Mouse (Mus musculus): ENCODE data around the gene Rassf1. TPM values are rescaled to one million over a fixed set of nuclear protein-coding genes. Genes with fewer than 3 reads are reported as not detected.
A peak's percentile ranks its signal among the peaks of the same experiment; 100 is the strongest.

Rassf1 gene
- total RNA-seq, 2 experiments from 2014 or later = 23.6 to 27.7 TPM

DNA sequence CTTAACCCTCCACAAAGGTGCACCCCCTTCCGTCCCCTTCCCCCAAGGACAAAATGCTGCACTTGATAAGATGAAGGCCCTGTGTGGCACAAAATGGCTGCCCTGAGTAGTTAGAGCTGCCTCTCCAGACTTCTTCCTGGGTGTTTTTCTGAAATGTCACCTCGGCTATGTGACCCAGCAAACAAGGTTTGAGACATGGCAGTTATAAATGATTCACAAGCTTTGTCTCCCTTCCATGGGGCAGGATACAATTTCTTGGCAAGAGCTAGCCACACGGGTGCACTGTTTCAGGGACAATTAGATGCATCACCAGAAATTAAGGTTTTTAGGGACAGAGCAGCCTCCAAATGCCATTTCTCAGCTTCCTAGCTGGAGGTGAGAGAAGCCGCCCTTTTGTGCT is 10.9 kb upstream of the Rassf1 start:
- no peak for DNase-seq

DNA sequence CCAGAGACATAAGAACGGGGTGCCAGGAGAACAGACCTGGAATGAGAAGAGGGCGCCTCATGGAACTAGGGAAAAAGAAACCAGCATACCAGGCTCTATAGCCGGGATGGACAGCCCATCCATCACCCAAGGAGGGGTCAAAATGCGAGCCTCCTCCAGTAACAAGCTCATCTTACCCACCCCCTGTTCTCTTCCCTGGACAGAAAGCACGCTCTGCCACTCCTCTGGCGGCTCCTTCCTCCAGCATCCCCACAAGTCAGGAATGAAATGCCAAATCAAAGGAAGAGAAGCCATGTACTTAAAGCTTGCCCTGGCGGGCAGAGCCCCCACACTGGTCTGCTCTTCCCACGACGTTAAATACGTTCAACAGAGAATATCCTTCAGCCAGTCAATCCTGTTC is 10.3 kb upstream of the Rassf1 start:
- no peak for DNase-seq

DNA sequence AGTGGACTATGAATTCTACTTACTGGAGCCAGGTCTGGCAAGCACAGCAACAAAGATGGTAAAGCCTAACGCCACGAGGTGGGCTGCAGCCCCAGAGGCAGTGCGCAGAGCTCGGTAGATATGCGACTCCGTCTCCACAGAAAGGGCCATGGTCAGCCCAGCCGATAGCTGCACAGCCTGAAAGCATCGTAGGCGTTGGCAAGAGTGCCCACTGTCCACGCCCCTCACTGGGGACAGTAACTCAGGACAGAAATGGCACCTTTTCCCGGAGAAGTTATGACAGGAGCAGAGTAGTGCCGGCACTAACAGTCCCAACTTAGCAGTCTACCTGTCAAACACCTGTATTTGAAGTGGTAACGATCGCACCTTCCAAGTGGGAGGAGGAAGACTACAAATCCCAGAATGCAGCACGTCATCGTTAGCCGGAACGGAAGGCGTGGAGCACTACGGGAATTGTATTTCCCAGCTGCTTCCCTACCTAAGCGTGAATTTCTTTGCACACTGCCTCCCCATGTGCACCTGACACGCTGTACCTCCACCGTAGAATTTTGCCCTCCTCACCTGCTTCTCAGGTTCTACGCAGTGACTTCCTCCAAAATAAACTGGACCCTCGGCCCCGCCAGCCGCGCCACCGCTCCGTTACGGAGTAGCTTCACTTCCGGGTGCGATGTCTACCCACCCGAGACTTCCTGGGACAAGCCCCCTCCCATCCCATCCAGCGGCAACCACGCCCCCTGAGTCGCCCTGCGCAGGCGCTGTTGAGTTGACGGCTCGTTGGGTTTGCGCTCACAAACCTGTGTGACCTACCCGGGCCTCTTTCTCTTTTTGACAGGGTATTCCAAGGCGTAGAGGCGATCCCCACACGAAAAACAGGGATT is 9.6 kb upstream of the Rassf1 start, which contains the start of the genes Cyb561d2 and Nprl2:
Gene Cyb561d2, minus strand, starts transcription at position 720 of the 878 bp plus-strand sequence.
Gene Nprl2, plus strand, starts transcription at position 753 of the 878 bp plus-strand sequence.
- DNase-seq = peak; percentile 96

DNA sequence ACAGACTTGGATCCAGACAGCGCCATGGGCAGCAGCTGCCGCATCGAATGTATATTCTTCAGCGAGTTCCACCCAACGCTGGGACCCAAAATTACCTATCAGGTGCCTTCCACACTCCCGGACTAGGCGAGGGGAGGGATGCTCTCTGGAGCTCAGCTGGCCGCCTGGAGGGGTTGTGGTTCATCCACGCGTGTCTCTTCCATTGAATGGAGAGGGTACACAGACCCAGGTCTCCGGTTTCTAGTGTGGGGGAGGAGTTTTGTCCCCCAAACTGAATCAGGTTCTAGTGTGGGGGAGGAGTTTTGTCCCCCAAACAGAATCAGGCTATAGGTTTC is 9.0 kb upstream of the Rassf1 start:
- no peak for DNase-seq

DNA sequence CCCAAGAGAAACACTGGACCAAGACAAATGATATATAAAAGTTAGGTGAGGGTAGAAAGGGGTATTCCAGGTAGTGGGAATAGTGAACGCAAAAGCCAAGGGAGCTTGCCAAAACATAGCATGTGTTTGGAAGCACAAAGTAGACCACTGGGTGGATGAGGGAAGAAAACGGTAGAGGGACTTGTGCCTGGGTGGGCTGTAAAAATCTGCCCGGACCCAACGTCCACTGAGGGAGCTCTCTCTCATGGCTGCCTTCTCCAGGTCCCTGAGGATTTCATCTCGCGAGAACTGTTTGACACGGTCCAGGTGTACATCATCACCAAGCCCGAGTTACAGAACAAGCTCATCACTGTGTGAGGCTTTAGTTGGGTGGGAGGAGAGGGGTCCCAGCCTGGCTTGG is 8.6 kb upstream of the Rassf1 start:
- no peak for DNase-seq

DNA sequence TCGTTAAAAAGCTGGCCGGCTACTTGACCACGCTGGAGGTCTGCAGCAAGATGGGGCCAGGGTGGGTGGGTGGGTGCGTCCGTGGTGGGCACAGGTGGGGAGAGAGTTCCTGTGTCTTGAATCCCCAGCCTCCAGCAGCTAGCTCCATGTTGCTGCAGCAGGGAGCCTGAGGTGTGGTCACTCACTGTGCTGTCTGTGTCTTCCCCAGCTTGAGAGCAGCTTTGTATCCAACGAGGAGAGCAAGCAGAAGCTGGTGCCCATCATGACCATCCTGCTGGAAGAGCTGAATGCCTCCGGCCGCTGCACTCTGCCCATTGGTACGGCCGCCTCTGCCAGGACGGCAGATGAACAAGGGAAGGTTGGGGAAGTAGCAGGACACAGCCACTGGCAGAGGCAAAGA is 8.1 kb upstream of the Rassf1 start:
- DNase-seq = no peak

- no peak for DNase-seq
Observed at GRCm38 (mm10) chr9:107544196-107544700, 7.1 kb upstream of the Rassf1 start.

DNA sequence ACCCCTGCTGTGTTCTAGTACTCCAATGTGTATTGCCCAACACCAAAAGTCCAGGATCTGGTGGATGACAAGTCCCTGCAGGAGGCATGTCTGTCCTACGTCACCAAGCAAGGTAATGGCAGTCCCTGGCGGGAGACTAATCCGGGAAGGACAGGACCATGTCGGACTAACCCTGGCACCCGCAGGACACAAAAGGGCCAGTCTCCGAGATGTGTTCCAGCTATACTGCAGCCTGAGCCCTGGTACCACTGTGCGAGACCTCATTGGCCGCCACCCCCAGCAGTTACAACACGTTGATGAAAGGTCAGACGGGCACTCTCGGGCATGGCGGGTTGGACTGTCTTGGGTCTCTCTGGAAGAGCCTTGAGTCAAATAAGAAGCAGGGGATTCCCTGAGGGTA is 6.6 kb upstream of the Rassf1 start:
- DNase-seq = no peak

GRCm38 (mm10) chr9:107545199-107545598 is 6.2 kb upstream of the Rassf1 start:
- no peak for DNase-seq

DNA sequence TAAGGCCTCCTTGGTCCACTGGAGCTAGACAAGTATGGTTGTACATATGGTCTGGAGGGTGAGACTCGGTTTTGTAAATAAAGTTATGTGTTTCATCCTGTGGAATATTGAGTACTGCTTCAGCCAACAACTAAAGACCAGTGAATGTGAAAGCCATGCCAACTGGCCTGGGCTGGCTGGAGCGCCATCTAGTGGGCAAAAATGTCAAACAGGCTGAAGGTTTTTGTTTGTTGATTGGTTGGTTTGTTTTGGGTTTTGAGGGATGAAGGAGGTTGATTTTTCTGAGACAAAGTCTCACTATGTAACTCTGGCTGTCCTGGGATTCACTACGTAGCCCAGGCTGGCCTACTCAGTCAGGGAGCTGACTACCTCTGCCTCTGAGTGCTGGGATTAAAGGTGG is 5.8 kb upstream of the Rassf1 start:
- DNase-seq = peak; percentile 88

- peak; percentile 93 for DNase-seq
Observed at GRCm38 (mm10) chr9:107547026-107547425, 4.3 kb upstream of the Rassf1 start, which contains the start of gene Zmynd10. Zmynd10 (plus strand) TSS chr9:107547298.

DNA sequence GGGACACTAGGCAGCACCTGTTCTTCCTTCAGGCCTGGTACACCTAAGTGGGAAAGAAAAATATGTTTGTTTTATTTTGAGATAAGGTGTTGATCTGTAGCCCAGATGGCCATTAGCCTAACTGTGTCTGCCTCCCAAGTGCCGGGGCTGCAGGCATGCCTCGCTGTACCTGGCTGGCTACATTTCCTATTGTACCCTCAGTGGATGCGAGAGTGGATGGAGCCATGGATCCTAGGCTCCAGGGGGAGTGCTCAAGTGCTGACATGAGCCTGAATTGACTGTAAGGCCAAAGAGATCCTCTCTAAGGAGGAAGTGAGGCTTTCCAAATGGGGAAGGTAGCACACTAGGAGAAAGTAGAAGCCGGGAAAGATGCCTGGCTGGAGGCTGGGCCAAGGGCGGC is 3.4 kb upstream of the Rassf1 start:
- DNase-seq = no peak

DNA sequence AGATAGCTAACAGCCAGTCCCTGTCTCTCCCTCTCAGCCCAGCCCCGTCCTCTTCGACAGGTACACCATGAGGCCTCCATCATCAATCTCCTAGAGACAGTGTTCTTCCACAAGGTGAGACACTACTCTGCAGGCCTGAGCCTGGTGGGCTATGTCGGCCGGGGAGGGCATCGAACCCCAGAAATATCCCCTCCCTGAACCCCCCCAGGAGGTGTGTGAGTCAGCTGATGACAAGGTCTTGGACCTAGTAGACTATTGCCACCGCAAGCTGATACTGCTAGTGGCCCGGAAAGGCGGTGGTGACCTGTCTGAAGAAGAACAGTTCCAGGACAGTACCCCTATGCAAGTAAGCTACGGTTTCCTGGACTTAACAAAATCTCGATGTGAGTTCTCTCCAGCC is 2.5 kb upstream of the Rassf1 start:
- no peak for DNase-seq

DNA sequence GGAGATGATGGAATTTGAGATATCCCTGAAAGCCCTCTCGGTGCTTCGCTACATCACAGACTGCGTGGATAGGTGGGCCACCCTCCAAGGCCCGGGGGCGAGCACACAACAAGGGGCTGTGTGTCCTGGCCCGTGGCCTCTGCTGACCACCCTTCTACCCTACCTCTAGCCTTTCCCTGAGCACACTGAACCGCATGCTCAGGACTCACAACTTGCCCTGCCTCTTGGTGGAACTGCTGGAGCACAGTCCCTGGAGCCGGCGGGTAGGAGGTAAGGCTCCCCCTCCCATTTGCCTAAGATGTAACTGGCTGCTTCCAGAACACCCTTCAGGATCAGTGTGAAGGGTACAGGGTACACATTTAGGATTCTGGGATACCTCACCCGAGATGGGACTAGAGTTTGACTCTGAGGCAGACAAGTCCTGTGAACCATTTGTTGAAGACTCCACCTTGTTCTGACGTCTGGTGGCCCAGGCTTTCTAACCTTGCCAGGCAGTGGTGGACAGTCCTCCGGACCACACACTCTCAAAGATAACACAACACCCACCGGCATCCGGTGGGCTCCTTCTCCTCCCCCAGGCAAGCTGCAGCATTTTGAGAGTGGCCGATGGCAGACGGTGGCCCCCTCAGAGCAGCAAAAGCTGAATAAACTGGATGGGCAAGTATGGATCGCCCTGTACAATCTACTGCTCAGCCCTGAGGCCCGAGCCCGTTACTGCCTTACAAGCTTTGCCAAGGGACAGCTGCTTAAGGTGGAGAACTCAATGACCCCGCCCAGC is 1.9 kb upstream of the Rassf1 start:
- no peak for DNase-seq

DNA sequence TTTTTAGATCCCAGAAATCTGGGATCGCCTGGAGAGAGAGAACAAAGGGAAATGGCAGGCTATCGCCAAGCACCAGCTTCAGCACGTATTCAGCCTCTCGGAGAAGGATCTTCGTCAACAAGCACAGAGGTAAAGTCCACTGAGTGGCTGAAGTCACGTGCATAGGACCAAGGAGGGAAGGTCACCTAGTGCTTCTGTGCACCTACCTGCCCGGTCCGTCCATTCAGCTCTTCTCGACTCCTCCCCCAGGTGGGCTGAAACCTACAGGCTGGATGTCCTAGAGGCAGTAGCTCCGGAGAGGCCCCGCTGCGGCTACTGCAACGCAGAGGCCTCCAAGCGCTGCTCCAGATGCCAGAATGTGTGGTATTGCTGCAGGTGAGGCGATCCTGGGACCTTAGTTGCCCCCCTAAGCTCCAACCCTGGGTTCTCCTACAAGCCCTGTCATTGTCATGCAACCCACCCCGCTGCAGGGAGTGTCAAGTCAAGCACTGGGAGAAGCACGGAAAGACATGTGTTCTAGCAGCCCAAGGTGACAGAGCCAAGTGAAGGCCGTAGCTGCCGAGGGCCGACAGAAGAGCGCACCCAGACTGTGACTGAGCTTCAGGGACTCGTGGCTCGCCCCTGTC is 751 bp upstream of the Rassf1 start:
- DNase-seq = no peak

- DNase-seq = no peak
Observed at GRCm38 (mm10) chr9:107551890-107552355, 568 bp downstream of the Rassf1 start.

GRCm38 (mm10) chr9:107552690-107553393 is 1.5 kb downstream of the Rassf1 start:
- DNase-seq = no peak

DNA sequence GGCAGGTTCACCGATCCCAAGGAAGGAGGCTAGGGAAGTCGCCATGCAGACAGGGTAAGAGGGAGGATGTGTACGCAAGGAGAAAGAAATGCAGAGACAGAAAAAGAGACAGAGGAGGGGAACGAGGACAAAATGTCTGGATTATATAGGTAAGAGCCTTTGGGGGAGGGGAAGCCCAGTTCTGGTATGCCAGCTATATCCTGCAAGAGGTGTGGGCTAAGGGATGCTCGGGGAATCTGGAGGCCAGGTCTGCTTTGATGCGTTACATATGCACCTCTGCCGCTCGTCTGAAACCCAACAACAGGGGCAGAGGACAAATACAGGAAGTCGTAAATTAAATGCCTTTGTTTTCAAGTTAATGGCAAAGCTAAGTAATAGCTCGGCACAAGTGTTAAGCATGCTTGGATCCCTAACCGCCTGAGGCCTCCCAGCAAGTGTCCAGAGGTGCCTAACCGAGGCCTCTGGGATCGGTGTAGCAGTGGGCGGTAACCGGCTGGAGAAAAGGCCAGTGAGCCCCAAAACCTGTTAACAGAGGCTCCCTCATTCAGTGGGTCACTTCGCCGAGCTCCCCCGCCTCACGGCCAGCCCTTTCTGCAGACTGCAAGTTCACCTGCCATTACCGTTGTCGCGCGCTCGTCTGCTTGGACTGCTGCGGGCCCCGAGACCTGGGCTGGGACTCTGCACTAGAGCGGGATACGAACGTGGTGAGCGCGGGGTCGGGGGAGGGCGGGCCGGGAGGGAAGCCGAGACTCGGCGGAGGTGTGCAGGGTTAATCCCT is 2.4 kb downstream of the Rassf1 start:
- DNase-seq = peak; percentile 61

DNA sequence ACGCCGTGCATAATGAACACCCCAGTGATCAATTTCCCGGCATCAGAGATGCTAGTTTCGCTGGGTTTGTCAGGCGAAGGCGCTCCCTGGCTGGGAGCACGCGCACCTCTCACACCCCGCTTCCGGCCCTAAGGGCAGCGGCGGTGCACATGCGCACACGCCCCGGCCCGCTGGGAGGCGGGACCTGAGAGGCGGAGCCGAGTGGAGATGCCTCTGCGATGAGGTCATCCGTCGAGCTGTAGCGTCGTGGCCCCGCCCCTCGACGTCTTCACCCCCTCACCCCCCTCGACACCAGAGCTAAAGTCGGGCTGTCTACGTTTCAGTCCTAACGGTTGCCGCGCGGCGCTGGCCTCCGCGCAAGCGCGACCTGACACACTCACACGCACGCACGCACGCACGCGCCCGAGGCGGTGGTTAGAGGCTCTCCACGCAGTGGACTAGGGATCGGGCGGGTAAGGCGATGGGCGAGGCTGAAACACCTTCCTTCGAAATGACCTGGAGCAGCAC is 3.0 kb downstream of the Rassf1 start:
- DNase-seq = peak; percentile 96

GRCm38 (mm10) chr9:107555031-107555457 is 3.7 kb downstream of the Rassf1 start:
- DNase-seq = peak; percentile 75

GRCm38 (mm10) chr9:107555701-107556100 is 4.3 kb downstream of the Rassf1 start:
- DNase-seq = no peak

All from adrenal gland, postnatal 10 days (tissue).